Mouse (Mus musculus) intestine, embryonic 15.5 days (tissue): ENCODE measurements around the gene Ccdc51. TPM values are rescaled to one million over a fixed set of nuclear protein-coding genes. Genes with fewer than 3 reads are reported as not detected.
A peak's percentile ranks its signal among the peaks of the same experiment; 100 is the strongest.

Experiments
- ATAC-seq: fragments of 200-750 bp; cut with Nextera tagmentation; 2 replicates; pipeline ENCODE4 v1.8.0; 2017; ENCODE audit warnings: moderate TSS enrichment, moderate library complexity
- H3K27ac ChIP-seq: fragments of 300-500 bp; sonication (generic); 2 replicates; pipeline ENCODE4 v1.5.1; 2015; ENCODE audit warnings: mild to moderate bottlenecking, inconsistent platforms
- H3K27me3 ChIP-seq: fragments of 300-500 bp; sonication (generic); replicated peaks from 2 replicates; pipeline ENCODE4 v1.6.1; 2015; ENCODE audit warnings: inconsistent platforms
- H3K36me3 ChIP-seq: fragments of 300-500 bp; sonication (generic); 2 replicates; pipeline ENCODE4 v1.6.1; 2015; ENCODE audit warnings: inconsistent platforms
- H3K4me1 ChIP-seq: fragments of 300-500 bp; sonication (generic); replicated peaks from 2 replicates; pipeline ENCODE4 v1.6.1; 2015; ENCODE audit warnings: inconsistent platforms
- H3K4me2 ChIP-seq: fragments of 300-500 bp; sonication (generic); replicated peaks from 2 replicates; pipeline ENCODE4 v1.6.1; 2015; ENCODE audit warnings: mild to moderate bottlenecking, inconsistent platforms
- H3K4me3 ChIP-seq: fragments of 300-500 bp; sonication (generic); replicated peaks from 2 replicates; pipeline ENCODE4 v1.5.1; 2015; ENCODE audit warnings: inconsistent platforms
- H3K9ac ChIP-seq: fragments of 300-500 bp; sonication (generic); 2 replicates; pipeline ENCODE4 v1.6.1; 2015; ENCODE audit warnings: inconsistent platforms
- H3K9me3 ChIP-seq: fragments of 300-500 bp; sonication (generic); 2 replicates; pipeline ENCODE4 v1.6.1; 2016; ENCODE audit warnings: inconsistent platforms
- WGBS: fragments of 180-500 bp; shearing (Covaris S2); methylation state at CpG from one replicate; pipeline ENCODE4 v1.1.7; 2015; 5-methylcytosine and 5-hydroxymethylcytosine counted together
- polyA plus RNA-seq: library from polyadenylated mRNA; unstranded; fragments of >200 nt; fragmentation: Nextera tagmentation; extraction: Ambion mirVana; gene quantifications from 2 replicates; pipeline ENCODE4 v1.2.1, GENCODE M21; 2015

Gene Ccdc51
- polyA plus RNA-seq, 1 experiment from 2014 or later: 17.2 TPM

- Histone ChIP-seq H3K4me3 (peak within 1 kb of the TSS; percentile 43), H3K4me2 (peak within 1 kb of the TSS; percentile 74), H3K4me1 (peaks cover 17% of the 10 kb centered on the region), H3K36me3 (peaks cover 32% of the 10 kb centered on the region), H3K9ac (peak within 1 kb of the TSS; percentile 51), H3K27ac (peak within 1 kb of the TSS; percentile 94), H3K9me3 (no peaks in the 10 kb centered on the region), H3K27me3 (no peaks in the 10 kb centered on the region)
- peak; percentile 94 for ATAC-seq
- WGBS: 8% methylated on average over 15 of the region's 15 CpGs
Observed at GRCm38 (mm10) chr9:109059136-109059903, 23.0 kb upstream of the Ccdc51 start, which contains the start of gene Trex1. Gene Trex1, minus strand, starts transcription at chr9:109059734.

GRCm38 (mm10) chr9:109060184-109060897 lies 22.0 kb upstream of the Ccdc51 start:
- 88% methylated on average over 16 of the region's 16 CpGs for WGBS
- Histone ChIP-seq H3K9ac (no peak overlapping the region), H3K36me3 (peaks cover 43% of the 10 kb centered on the region), H3K27me3 (no peaks in the 10 kb centered on the region), H3K4me2 (no peak overlapping the region), H3K27ac (0 out of 2 replicates have a peak overlapping the region, but pooled peaks have one; percentile 94), H3K4me1 (peaks cover 15% of the 10 kb centered on the region), H3K4me3 (no peak overlapping the region), H3K9me3 (no peaks in the 10 kb centered on the region)
- ATAC-seq: no peak

- Histone ChIP-seq H3K9ac (no peak overlapping the region), H3K9me3 (no peaks in the 10 kb centered on the region), H3K27ac (no peak overlapping the region), H3K4me2 (no peak overlapping the region), H3K27me3 (no peaks in the 10 kb centered on the region), H3K4me3 (no peak overlapping the region), H3K36me3 (peaks cover 48% of the 10 kb centered on the region), H3K4me1 (peaks cover 15% of the 10 kb centered on the region)
- ATAC-seq: no peak
- WGBS: 87% methylated on average over 5 of the region's 5 CpGs
Observed at GRCm38 (mm10) chr9:109060898-109061295, 21.4 kb upstream of the Ccdc51 start.

GRCm38 (mm10) chr9:109068095-109068735 lies 14.1 kb upstream of the Ccdc51 start:
- WGBS: 95% methylated on average over 3 of the region's 3 CpGs
- Histone ChIP-seq H3K36me3 (peaks cover 52% of the 10 kb centered on the region), H3K9me3 (no peaks in the 10 kb centered on the region), H3K4me1 (peaks cover 7% of the 10 kb centered on the region), H3K27me3 (no peaks in the 10 kb centered on the region), H3K27ac (no peak overlapping the region), H3K9ac (no peak overlapping the region), H3K4me3 (no peak overlapping the region), H3K4me2 (no peak overlapping the region)
- no peak for ATAC-seq

- H3K4me3 ChIP-seq: peak within 1 kb of the TSS; percentile 82
- H3K36me3 ChIP-seq: peaks cover 14% of the 10 kb centered on the region; the same call in 1 of the 2 replicates
- WGBS: under 1% methylated on average over 57 of the region's 57 CpGs
- peak; percentile 99 for ATAC-seq
- no peaks in the 10 kb centered on the region for H3K27me3 ChIP-seq
- H3K9ac ChIP-seq: peak within 1 kb of the TSS; percentile 75
- peak within 1 kb of the TSS; percentile 28 for H3K27ac ChIP-seq
- peaks cover 13% of the 10 kb centered on the region for H3K4me1 ChIP-seq
- H3K9me3 ChIP-seq: no peaks in the 10 kb centered on the region
- H3K4me2 ChIP-seq: peak within 1 kb of the TSS; percentile 88
Observed at GRCm38 (mm10) chr9:109073661-109074573, 8.4 kb upstream of the Ccdc51 start, which contains the start of gene Atrip. Gene Atrip, minus strand, starts transcription at chr9:109074124.

- WGBS: 95% methylated on average over 3 of the region's 3 CpGs
- no peaks in the 10 kb centered on the region for H3K27me3 ChIP-seq
- peak overlapping the region; percentile 68 for H3K4me2 ChIP-seq
- H3K27ac ChIP-seq: no peak overlapping the region
- H3K4me3 ChIP-seq: no peak overlapping the region
- H3K4me1 ChIP-seq: peaks cover 11% of the 10 kb centered on the region
- no peaks in the 10 kb centered on the region for H3K36me3 ChIP-seq
- H3K9ac ChIP-seq: no peak overlapping the region
- no peaks in the 10 kb centered on the region for H3K9me3 ChIP-seq
- ATAC-seq: no peak
Observed at GRCm38 (mm10) chr9:109080516-109080915, 1.8 kb upstream of the Ccdc51 start.

- 3% methylated on average over 11 of the region's 11 CpGs for WGBS
- H3K9ac ChIP-seq: peak overlapping the region; percentile 73
- H3K4me1 ChIP-seq: peaks cover 11% of the 10 kb centered on the region
- no peaks in the 10 kb centered on the region for H3K9me3 ChIP-seq
- H3K27ac ChIP-seq: peak overlapping the region; percentile 69
- peak overlapping the region; percentile 68 for H3K4me2 ChIP-seq
- no peaks in the 10 kb centered on the region for H3K36me3 ChIP-seq
- peak; percentile 26 for ATAC-seq
- H3K27me3 ChIP-seq: no peaks in the 10 kb centered on the region
- peak overlapping the region; percentile 67 for H3K4me3 ChIP-seq
Observed at GRCm38 (mm10) chr9:109081749-109082123, 557 bp upstream of the Ccdc51 start.

GRCm38 (mm10) chr9:109084922-109085321 lies 2.6 kb downstream of the Ccdc51 start:
- Histone ChIP-seq H3K4me1 (peaks cover 11% of the 10 kb centered on the region), H3K36me3 (no peaks in the 10 kb centered on the region), H3K4me2 (no peak overlapping the region), H3K27me3 (no peaks in the 10 kb centered on the region), H3K9ac (no peak overlapping the region), H3K9me3 (no peaks in the 10 kb centered on the region), H3K27ac (no peak overlapping the region), H3K4me3 (no peak overlapping the region)
- 31% methylated on average over 2 of the region's 2 CpGs for WGBS
- ATAC-seq: no peak

- H3K4me3 ChIP-seq: no peak overlapping the region
- ATAC-seq: no peak
- H3K27ac ChIP-seq: no peak overlapping the region
- no peaks in the 10 kb centered on the region for H3K27me3 ChIP-seq
- H3K36me3 ChIP-seq: peaks cover 9% of the 10 kb centered on the region; the same call in 1 of the 2 replicates
- H3K4me2 ChIP-seq: no peak overlapping the region
- H3K9ac ChIP-seq: no peak overlapping the region
- peaks cover 6% of the 10 kb centered on the region; the same call in 1 of the 2 replicates for H3K4me1 ChIP-seq
- no peaks in the 10 kb centered on the region for H3K9me3 ChIP-seq
- 18% methylated on average over 5 of the region's 5 CpGs for WGBS
Observed at GRCm38 (mm10) chr9:109087987-109088386, 5.7 kb downstream of the Ccdc51 start.

GRCm38 (mm10) chr9:109090446-109090845 lies 8.2 kb downstream of the Ccdc51 start:
- Histone ChIP-seq H3K9me3 (no peaks in the 10 kb centered on the region), H3K4me2 (no peak overlapping the region), H3K9ac (no peak overlapping the region), H3K27ac (no peak overlapping the region), H3K36me3 (peaks cover 9% of the 10 kb centered on the region; the same call in 1 of the 2 replicates), H3K4me1 (peaks cover 20% of the 10 kb centered on the region), H3K4me3 (no peak overlapping the region), H3K27me3 (no peaks in the 10 kb centered on the region)
- ATAC-seq: no peak
- 71% methylated on average over 15 of the region's 15 CpGs for WGBS

- Histone ChIP-seq H3K9ac (no peak overlapping the region), H3K36me3 (peaks cover 9% of the 10 kb centered on the region; the same call in 1 of the 2 replicates), H3K4me2 (no peak overlapping the region), H3K4me3 (no peak overlapping the region), H3K9me3 (no peaks in the 10 kb centered on the region), H3K4me1 (peaks cover 28% of the 10 kb centered on the region), H3K27ac (no peak overlapping the region), H3K27me3 (no peaks in the 10 kb centered on the region)
- no peak for ATAC-seq
- 91% methylated on average over 8 of the region's 8 CpGs for WGBS
Observed at GRCm38 (mm10) chr9:109091802-109092201, 9.5 kb downstream of the Ccdc51 start.
